Mouse (Mus musculus): ENCODE measurements at regions not wholly inside any gene's neighbourhood (a gene's known extent, or its start where the extent isn't known, plus 50 kb on each side); places are given as distances from the start of the nearest gene placed in this dataset.

DNA sequence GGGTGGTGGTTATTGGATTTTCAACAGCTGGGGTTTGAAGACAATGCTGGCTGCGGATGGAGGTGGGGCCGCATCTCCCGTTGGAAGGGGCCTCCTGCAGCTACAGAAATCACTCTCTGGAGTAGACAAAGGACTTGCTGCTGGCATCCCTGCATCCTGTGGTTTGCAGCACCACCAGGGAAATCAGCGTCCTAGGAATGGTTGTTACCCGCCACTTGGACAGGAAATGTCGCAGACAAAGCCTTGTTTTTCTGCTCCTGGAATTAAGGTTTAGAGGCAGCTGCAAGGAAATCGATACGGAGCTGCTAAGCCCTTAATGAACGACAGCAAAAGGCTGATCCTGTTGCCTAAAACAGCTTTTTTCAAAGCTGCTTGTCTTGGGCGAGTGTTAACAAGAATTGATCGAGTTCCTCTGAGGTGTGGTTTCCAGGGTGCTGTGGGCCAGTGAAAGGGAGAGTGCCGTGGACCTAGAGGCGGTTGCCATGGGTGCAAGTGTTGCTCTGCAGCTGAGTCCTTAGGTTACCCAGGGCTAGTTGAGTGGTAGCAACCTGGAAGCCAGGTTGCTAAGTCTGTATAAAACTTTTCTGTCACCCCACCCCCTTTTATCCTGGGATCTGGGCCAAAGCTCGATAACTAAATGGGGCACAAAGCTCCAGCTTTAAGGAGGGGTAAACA is 230.6 kb upstream of the Chd6 start:
- DNase-seq: peak; percentile 20 to 48

DNA sequence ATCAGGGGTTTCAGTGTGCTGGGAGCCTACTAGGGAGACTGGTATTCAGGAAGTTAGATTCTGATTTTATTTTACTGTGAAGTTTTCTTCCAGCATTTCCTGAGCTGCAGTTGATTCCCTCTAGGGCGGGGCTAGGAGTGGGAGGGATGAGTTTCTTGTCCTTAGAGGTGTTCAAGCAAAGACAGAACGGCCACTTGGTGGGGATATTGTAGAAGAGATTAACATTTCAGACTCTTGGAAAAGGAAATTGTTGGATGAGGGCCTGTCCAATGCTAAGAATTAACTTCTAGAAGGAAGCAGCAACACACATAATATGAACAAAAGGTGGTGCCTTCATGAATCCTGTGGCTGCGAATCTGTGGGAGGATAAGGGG is 230.1 kb upstream of the Chd6 start:
- DNase-seq: peak in 1 of 2 experiments; percentile 15

GRCm38 (mm10) chr2:161332653-161333052 is 223.8 kb upstream of the Chd6 start:
- peak in 1 of 2 experiments; percentile 17 for DNase-seq

- peak; percentile 6 to 39 for DNase-seq
These were observed 223.0 kb upstream of the Chd6 start for GRCm38 (mm10) chr2:161331850-161332365.

DNA sequence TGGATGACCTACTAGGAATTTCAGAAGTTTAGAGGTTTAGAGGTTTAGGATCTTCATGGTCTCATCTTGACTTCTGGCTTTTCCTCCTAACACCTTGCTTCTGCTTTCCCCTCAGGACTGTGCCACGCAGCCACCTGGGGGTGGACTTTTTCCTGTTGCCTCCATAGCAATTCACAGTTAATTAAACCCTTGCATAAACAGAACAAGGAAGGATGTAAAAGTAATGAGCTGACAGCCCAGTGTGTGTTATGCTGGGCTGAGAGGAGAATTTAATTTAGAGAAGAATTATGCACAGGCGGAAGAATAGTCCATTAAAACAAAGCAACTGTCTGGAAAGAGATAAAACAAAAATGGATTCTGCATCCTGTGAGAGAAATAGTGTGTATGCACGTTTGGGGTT is 193.9 kb upstream of the Chd6 start:
- DNase-seq: no peak

- DNase-seq: no peak
These were observed 160.1 kb upstream of the Chd6 start for GRCm38 (mm10) chr2:161268861-161269413.

GRCm38 (mm10) chr2:161266476-161266875 is 157.6 kb upstream of the Chd6 start:
- no peak for DNase-seq

DNA sequence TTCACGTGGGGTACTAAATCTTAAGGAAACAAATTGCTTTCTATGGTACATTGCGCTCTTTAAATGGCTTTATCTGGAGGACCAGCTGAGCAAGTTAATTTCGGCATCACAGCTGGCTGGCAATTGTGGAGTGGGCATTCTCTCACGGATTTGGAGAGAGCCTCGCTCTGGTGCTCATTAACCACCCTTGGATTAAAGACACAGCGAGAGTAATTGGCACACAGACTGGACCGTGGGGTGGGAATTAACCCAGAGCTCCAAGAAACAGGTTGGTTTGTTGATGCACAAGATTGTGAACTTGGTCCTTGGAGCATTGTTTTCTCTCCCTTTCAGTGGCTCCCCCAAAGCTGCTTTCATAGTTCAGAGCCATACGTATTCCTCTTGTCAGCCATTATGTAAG is 156.3 kb upstream of the Chd6 start:
- DNase-seq: no peak

- DNase-seq: no peak
These were observed 143.9 kb upstream of the Chd6 start for GRCm38 (mm10) chr2:161252761-161253160.

- DNase-seq: no peak
These were observed 132.8 kb upstream of the Chd6 start for GRCm38 (mm10) chr2:161241665-161242064.

- DNase-seq: no peak
These were observed 128.5 kb upstream of the Chd6 start for GRCm38 (mm10) chr2:161237280-161237819.

DNA sequence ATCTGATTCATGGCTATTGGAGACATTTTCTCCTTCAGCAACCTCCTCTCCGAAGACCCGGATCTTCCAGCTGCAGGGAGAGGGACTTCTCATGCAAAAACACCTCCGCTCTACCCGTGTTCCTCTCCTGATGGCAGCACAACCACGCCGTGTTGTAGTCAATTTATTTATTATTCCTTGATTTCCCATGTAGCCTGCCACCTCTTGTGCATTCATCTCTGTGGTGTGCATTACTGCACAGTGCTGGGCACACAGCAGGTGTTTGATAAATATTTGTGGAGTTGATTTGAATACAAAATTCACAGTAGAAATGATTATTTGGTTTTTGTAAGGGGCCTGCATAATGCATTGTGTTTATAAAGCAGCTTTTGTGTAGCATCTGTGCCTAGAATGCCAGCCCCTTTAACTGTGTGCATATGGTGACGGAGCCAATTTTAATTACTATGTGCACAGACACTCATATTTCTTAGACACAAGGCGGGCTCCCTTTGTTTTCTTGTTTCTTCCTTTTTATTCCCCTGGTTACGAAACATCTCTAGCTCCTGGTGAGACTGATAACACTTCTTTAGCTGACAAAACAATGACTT is 124.4 kb upstream of the Chd6 start:
- DNase-seq: no peak

DNA sequence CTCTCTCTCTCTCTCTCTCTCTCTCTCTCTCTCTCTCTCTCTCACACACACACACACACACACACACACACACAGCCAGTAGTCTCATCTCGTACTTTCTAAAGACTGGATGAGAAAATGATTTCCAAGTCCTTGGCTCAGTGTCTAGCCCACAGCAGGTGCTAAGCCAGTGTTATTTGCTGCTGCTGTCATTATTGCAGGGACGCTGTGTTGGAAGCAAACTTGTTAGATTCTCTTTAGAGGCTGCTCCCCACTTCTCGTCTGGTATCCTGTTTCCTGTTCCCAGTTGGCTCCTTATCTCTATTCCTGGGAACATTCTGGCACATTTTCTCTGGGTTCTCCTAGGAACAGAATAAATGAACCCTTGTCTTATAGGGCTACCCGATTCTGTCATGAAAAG is 122.5 kb upstream of the Chd6 start:
- no peak for DNase-seq

GRCm38 (mm10) chr2:161215736-161216135 is 106.9 kb upstream of the Chd6 start:
- DNase-seq: no peak

GRCm38 (mm10) chr2:161214681-161215458 is 106.0 kb upstream of the Chd6 start:
- DNase-seq: peak; percentile 63 to 73

GRCm38 (mm10) chr2:161212322-161212882 is 103.5 kb upstream of the Chd6 start:
- DNase-seq: no peak

DNA sequence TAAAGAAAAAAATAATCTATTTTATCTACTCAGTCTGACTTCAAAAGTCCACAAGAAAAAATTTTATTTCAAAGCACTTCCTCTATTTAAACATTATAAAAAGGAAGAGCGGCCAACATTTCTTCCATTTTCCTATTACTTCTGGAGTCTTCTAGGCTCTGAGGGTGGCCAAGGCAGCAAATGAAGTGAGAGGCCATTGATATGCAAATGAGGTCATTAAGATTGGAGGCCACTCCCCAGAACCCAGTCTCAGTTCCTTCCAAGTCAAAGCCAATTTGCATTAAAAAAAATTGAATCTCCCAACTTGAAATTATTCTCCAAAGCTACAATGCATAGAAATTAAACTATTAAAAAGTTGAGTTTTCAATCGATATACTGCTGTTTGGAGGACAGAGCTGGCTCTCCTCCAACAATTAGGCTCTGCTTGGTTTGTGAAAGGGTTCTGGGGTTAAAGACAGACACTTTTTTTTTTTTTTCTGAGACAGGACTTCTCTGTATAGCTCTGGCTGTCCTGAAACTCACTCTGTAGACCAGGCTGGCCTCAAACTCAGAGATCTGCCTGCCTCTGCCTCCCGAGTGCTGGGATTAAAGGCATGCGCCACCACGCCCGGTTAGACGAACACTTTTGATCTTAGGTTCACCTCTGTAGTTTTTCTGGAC is 88.0 kb upstream of the Chd6 start:
- no peak for DNase-seq

DNA sequence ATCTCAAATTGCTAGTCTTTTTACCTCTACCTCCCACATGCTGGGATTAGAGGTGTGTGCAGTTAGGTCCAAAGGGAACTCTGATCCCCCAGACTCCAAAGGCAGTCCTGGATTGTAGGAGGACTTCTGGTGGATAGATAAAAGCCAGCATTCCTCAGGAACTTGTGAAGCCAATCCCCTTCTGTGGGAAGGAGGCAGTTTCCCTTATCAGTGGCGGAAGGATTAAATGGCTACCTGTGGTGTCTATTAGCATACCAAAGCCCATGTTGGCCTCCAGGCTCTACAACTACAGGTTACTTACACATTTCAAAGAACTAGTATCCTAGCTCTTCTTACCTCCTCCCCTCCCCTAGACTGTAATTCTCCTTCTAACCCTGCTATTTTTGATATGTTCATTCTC is 78.6 kb upstream of the Chd6 start:
- DNase-seq: no peak

DNA sequence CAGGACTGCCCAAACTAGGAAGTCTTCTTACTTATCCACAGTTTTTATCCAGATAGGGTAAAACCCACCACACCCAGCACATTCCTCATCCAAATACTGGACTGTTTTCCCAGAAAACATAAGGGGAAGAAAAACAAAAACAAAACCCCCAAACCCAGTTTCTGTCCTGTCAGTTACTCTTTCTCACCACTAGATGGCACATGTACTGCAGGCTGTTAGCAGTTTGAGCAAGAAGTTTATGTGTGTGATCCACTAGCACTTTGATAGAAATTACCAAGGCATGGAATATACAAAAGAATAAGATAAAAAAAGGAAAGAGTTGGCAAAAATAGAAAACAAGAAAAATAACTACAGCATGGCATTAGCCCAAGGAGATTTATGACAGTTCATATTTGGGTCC is 76.2 kb upstream of the Chd6 start:
- no peak for DNase-seq

DNA sequence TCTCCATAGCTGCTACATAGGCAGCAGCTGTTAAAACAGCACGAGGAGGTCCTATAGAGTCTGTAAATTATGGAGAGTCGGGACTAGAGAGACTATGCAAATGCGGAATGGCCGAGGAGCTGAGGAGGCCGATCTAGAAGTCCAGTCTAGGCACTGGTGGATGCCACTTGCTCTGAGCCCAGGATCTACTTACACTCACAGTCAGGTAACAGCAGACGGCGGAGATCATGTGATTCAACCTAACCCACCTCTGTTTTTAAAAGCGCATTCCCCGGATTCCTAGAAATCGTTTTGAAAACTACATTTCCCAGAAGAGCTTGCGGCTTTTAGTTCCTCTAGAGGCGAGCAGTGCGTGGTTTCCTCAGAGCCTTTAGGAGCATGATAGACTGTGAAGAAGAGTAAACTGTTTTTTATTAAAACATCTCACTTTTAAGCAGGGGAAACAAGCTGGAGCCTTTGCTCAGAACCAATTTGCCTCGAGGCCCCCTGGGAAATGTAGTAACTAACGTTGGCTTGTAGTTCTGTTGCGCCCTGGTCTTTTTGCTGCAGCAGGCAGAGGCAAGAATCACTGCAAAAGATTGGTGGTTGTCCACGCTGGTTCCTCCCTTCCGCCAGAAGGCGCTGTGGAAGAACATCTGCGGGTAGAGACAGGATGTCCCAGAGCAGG is 68.6 kb upstream of the Chd6 start:
- DNase-seq: peak; percentile 75 to 82

GRCm38 (mm10) chr2:161166681-161167080 is 57.8 kb upstream of the Chd6 start:
- DNase-seq: no peak

- no peak for DNase-seq
These were observed 56.6 kb upstream of the Chd6 start for GRCm38 (mm10) chr2:161165495-161165894.

All from lung, adult 18-20 months (tissue).